Mouse (Mus musculus) heart, postnatal 0 days (tissue): ENCODE data around the gene Lypd4.

Source experiments
- CTCF ChIP-seq: IDR thresholded peaks from 2 replicates; pipeline ENCODE4 v1.5.1; 2016; ENCODE audit warnings: antibody characterized with exemption, control low read depth, low read depth
- EP300 ChIP-seq: IDR thresholded peaks from 2 replicates; pipeline ENCODE4 v1.6.1; 2016; ENCODE audit warnings: antibody characterized with exemption, low read depth

DNA sequence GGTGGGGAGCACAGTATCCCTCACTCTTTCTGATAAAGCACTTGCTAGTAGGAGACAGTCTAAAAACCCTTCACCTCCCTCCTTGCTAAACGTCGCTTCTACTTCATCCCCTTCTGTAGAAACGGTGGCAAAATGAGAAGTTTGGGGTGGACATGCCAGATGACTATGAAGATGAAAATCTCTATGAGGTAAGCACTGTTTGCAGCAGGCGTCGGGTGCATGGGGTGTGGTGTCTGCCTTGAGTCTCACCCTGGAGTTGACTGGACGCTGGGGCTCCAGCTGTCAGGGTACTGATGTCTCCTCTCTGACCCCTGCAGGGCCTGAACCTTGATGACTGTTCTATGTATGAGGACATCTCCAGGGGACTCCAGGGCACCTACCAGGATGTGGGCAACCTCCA is 31.4 kb upstream of the Lypd4 start:
- no peak for TF ChIP-seq CTCF
- no peak for TF ChIP-seq EP300
